Mouse (Mus musculus): ENCODE data around the gene Nos3.

DNA sequence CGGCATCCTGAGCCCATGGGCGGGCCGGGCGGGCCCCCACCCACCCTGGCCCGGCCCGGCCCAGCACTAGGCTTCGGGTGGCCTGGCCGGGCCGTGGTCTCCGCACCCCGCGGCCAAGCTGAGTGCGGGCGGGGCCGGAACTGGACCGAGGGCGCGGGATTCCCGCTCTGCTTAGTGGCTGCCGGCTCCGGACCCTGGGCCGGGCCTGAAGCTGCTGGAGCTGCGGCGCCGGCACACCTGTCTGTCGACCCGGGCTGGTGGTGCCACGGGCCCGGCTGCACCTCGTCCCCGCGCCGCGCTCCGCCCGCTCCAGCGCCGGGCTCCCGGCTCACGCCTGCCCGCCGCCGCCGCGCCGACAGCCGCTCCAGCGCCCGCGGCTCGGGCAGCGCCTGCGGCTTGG lies 13.3 kb upstream of the Nos3 start, which contains the start of gene Kcnh2:
- TF ChIP-seq CTCF (IDR thresholded peaks at IDR 0.05; ENCODE audit: insufficient read depth, low read length) (no peak), POLR2A (IDR thresholded peaks at IDR 0.05; ENCODE audit: borderline replicate concordance, extremely low read depth, low read depth, low read length) (no peak)

Measured in lung, adult 2 months (tissue).